Mouse (Mus musculus): ENCODE measurements around the gene Masp2. TPM values are rescaled to one million over a fixed set of nuclear protein-coding genes. Genes with fewer than 3 reads are reported as not detected.

Gene Masp2
- total RNA-seq, 2 experiments from 2014 or later, result not detected

- no peak for ATAC-seq (replicated peaks; ENCODE audit: low FRiP score, poor library complexity, severe bottlenecking)
These were observed 5.6 kb upstream of the Masp2 start for GRCm38 (mm10) chr4:148596731-148597130.

DNA sequence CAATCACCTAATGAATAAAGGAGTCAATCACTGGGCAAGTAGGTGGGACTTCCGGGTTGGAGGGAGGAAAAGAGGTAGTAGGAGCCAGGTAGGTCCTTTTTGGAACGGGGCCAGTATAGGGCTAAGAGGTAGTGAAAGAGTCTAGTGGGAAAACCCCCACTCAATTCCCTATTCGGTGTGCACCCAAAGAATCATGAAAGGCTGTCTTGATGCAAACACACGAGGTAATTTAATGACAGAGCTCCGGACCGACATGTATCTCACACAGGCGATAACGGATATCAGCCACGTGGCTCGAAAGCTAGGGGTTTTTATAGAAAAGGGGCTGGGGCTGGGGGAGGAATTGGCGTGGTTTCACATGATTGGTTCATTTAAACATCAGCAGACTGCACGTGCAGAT lies 3.5 kb upstream of the Masp2 start:
- no peak for ATAC-seq (replicated peaks; ENCODE audit: low FRiP score, poor library complexity, severe bottlenecking)

- no peak for ATAC-seq (replicated peaks; ENCODE audit: low FRiP score, poor library complexity, severe bottlenecking)
These were observed 2.0 kb upstream of the Masp2 start for GRCm38 (mm10) chr4:148600316-148600715.

- ATAC-seq (replicated peaks; ENCODE audit: low FRiP score, poor library complexity, severe bottlenecking), result no peak
These were observed 483 bp upstream of the Masp2 start for GRCm38 (mm10) chr4:148601871-148602270.

DNA sequence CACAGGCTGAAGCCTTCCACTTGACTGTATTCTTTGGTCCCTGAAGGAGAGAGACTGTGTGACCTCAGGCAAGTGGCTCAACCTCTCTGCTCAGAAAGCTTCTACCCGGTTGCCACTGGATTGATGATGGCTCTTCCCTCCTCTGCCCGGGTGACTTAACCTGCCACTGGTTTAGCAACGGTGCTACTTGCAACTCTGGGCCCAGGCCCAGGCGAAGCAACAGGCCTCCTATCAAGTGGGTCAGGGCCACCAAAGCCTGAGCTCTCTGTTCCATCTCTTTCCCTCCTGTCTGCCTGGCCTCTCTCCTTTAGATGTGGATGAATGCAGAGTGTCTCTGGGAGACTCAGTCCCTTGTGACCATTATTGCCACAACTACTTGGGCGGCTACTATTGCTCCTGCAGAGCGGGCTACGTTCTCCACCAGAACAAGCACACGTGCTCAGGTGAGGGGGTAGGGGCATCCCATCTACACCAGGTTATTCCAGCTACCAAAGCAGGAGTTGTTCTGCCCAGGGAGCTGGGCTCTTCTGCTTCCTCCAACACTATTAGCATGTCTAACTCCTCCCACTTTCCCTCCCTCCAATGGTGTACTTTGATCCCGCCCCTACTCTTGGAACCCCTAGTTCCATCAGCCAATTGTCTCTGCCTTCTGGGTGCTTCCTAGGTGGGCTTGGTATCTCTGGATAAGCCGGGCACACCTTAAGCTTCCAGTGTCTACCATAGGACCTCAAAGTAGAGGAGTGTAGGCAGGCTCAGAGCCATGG lies 1.2 kb downstream of the Masp2 start:
- ATAC-seq (replicated peaks; ENCODE audit: low FRiP score, poor library complexity, severe bottlenecking), result no peak

DNA sequence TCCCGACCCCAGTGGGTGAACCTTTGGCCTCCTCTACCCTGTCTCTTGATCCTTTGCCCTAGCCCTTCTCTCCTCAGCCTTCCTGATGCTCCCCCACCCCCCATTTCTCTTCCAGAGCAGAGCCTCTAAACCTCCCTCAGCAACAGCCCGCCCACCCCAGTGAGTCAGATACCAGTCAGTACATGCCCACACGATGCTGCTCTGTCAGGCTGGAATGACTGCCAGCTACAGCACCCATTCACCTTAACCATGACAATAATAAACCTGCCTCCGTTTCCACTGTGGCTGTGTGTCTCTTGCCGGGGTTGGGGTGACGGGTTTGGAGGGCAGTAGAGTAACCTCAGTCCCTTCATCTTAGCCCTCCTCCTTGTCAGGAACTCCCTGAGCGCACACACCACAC lies 1.8 kb downstream of the Masp2 start:
- ATAC-seq (replicated peaks; ENCODE audit: low FRiP score, poor library complexity, severe bottlenecking), result no peak

DNA sequence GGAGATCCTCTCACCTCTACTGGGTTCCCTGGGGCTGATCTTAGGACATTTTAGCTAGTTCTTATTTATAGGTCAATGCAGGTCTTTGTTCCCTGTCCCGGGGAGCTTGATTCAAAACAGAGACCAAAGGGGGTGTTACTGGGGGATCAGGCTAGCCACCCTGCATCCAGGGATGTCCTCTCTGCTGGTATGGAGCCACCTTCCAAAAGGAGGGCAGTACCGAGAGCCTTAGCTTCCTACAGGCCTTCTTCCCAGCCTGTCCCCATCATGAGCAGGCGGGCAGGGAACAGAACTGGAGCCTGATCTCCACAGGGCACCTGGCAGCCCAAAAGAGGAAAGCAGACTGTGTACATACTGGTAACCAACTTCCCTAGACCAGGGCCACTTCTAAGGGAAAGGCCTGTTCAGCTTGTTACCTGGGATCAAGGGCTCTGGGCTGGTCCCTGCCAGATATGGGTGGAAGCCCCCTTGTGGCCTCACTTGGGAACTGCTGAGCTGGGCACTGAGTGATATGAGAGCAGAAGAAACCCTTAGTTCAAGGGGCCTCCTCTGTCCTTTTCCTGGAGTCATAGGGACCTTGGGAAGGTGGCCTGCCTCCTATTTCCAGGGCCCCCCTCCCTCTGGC lies 2.3 kb downstream of the Masp2 start:
- peak; percentile 72 for ATAC-seq (replicated peaks; ENCODE audit: low FRiP score, poor library complexity, severe bottlenecking)

DNA sequence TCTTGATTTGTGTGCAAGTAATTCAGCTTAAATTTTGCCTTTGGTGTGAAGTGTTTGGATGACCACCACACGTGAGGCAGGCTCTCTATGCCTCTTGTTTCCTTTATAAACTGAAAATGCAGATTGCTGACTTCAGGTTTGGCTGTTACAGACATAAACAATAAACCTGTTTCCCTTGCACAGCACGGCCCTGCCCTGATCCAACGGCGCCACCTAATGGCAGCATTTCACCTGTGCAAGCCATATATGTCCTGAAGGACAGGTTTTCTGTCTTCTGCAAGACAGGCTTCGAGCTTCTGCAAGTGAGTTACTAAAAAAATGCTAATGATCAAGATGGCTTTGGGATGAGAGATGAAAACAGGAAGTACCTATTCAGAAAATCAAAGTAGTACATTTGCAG lies 5.4 kb downstream of the Masp2 start:
- ATAC-seq (replicated peaks; ENCODE audit: low FRiP score, poor library complexity, severe bottlenecking), result 0 out of 2 replicates have a peak, but pooled peaks have one; percentile 41

DNA sequence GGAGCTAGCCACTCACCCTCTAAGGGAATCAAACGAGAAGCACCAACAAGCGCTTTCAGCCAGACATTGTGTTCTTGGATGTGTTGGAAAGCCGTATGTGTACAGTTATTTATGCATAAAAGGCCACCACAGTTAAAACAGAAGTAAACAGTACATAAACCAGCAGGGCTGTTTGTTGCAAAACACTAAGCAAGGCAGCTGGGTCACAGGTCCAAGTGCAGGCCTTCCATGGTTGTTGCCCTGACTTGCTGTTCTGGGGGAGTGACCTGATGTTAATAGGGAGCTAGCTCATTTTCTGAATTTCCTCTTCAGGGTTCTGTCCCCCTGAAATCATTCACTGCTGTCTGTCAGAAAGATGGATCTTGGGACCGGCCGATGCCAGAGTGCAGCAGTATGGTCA lies 7.5 kb downstream of the Masp2 start:
- ATAC-seq (replicated peaks; ENCODE audit: low FRiP score, poor library complexity, severe bottlenecking), result no peak

- ATAC-seq (replicated peaks; ENCODE audit: low FRiP score, poor library complexity, severe bottlenecking), result no peak
These were observed 8.4 kb downstream of the Masp2 start for GRCm38 (mm10) chr4:148610631-148611364.

- no peak for ATAC-seq (replicated peaks; ENCODE audit: low FRiP score, poor library complexity, severe bottlenecking)
These were observed 10.2 kb downstream of the Masp2 start for GRCm38 (mm10) chr4:148612557-148612956.

- no peak for ATAC-seq (replicated peaks; ENCODE audit: low FRiP score, poor library complexity, severe bottlenecking)
These were observed 11.4 kb downstream of the Masp2 start for GRCm38 (mm10) chr4:148613738-148614137.

- no peak for ATAC-seq (replicated peaks; ENCODE audit: low FRiP score, poor library complexity, severe bottlenecking)
These were observed 17.5 kb downstream of the Masp2 start for GRCm38 (mm10) chr4:148619805-148620204.

- no peak for ATAC-seq (replicated peaks; ENCODE audit: low FRiP score, poor library complexity, severe bottlenecking)
These were observed 18.4 kb downstream of the Masp2 start for GRCm38 (mm10) chr4:148620718-148621117.

- ATAC-seq (replicated peaks; ENCODE audit: low FRiP score, poor library complexity, severe bottlenecking), result no peak
These were observed 20.1 kb downstream of the Masp2 start for GRCm38 (mm10) chr4:148622485-148622884.

DNA sequence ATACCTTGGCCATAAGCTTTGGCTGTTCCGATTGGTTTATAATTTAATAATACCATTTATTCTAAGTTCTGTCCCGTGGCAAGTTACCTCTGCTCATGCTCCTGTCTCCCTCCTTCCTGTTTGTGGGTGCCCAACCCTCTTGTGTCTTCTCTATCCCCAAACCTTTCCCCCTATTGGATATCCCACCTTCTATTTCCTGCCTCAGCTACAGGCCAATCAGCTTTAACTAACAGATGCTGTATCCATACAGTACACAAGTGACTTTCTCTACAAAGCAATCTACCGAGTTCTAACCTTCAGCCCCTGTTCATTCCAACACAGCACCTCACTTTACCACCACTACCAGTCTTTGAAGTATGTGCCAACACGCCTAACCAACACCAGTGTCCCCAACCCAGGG lies 21.3 kb downstream of the Masp2 start:
- ATAC-seq (replicated peaks; ENCODE audit: low FRiP score, poor library complexity, severe bottlenecking), result no peak

- ATAC-seq (replicated peaks; ENCODE audit: low FRiP score, poor library complexity, severe bottlenecking), result no peak
These were observed 22.7 kb downstream of the Masp2 start for GRCm38 (mm10) chr4:148625010-148625409.

- peak; percentile 64 for ATAC-seq (replicated peaks; ENCODE audit: low FRiP score, poor library complexity, severe bottlenecking)
These were observed 23.6 kb downstream of the Masp2 start for GRCm38 (mm10) chr4:148625756-148626622.

- ATAC-seq (replicated peaks; ENCODE audit: low FRiP score, poor library complexity, severe bottlenecking), result peak; percentile 95
These were observed 24.4 kb downstream of the Masp2 start, which contains the start of gene Tardbp for GRCm38 (mm10) chr4:148626623-148627185. TSS of gene Tardbp (minus strand) at chr4:148627019.
